In the genomic region with DNA sequence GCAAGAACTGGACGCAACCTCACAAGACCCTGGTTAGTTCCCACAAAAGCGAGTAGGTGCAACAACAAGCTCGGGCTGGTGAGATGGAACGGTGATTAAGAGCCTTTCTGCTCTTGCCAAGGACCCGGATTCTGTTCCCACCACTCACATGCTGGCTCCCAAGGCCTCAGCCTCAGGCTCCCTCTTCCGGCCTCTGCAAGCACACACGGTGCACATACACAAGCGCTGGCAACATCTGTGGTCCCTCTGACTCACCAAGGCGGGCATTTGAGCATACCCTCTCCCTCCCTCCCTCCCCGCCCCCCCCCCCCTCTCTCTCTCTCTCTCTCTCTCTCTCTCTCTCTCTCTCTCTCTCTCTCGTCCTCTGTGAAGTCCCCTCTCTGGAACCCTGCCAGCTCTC, we compare ENCODE assay signal across 30 mouse cellular contexts. TPM values are rescaled to one million over a fixed set of nuclear protein-coding genes. Genes with fewer than 3 reads are reported as not detected.
DNase-seq lines count a peak whose midpoint lies in the region; ATAC-seq and TF ChIP-seq lines count a peak whose summit lies in the region.
"Had no signal": no experiment of that assay in that cellular context is flagged by ENCODE, and none has a peak within 500 bp of the region (broad histone marks: within the 10 kb centered on the region; RNA-seq: fewer than 3 reads in every experiment).

No protein-coding gene starts in this region.

- no peaks in the 10 kb centered on the region for H3K9me3 ChIP-seq in forebrain, embryonic 15.5 days
- H3K9me3 ChIP-seq in forebrain, embryonic 13.5 days (replicated peaks) = no peaks in the 10 kb centered on the region
- H3K9me3 ChIP-seq in lung, postnatal 0 days (ENCODE audit: low read length) = no peaks in the 10 kb centered on the region
- H3K9me3 ChIP-seq: embryonic facial prominence, embryonic 12.5 days; heart, embryonic 13.5 days; hindbrain, embryonic 10.5 days; limb, embryonic 10.5 days; limb, embryonic 15.5 days; liver, embryonic 13.5 days; neural tube, embryonic 15.5 days had no signal

- TF ChIP-seq POLR2A in olfactory bulb, adult 2 months (IDR thresholded peaks at IDR 0.05; ENCODE audit: insufficient read depth, low read depth, low read length) = no peak

- WGBS in forebrain, embryonic 15.5 days = 66% methylated on average over 9 of the region's 11 CpGs
- WGBS in forebrain, embryonic 13.5 days = 54% methylated on average over 10 of the region's 11 CpGs
- 60% methylated on average over 9 of the region's 11 CpGs for WGBS in lung, postnatal 0 days
- 48% methylated on average over 10 of the region's 11 CpGs for WGBS in olfactory bulb, adult 2 months

- H3K4me1 ChIP-seq in forebrain, embryonic 15.5 days = peaks cover 29% of the 10 kb centered on the region
- H3K4me1 ChIP-seq in forebrain, embryonic 13.5 days = peaks cover 40% of the 10 kb centered on the region
- no peaks in the 10 kb centered on the region for H3K4me1 ChIP-seq in lung, postnatal 0 days (ENCODE audit: insufficient read depth, low read depth, low read length)
- H3K4me1 ChIP-seq in olfactory bulb, adult 2 months (ENCODE audit: control insufficient read depth, insufficient read depth, low read length) = peaks cover 51% of the 10 kb centered on the region

- TF ChIP-seq EP300 in lung, postnatal 0 days (IDR thresholded peaks at IDR 0.05) = no peak

- intact Hi-C loops in heart, postnatal 14 days (cut with DNase I) = no loop called here

- ATAC-seq in forebrain, embryonic 15.5 days (replicated peaks) = 0 out of 2 replicates have a peak, but pooled peaks have one; percentile 42
- no peak for ATAC-seq in forebrain, embryonic 13.5 days
- no peak; the same call in 1 of the 2 replicates for ATAC-seq in lung, postnatal 0 days
- ATAC-seq: CD4-positive, CD25-positive, alpha-beta regulatory T cell, adult 4 months; hindbrain, embryonic 16.5 days had no signal

- peak; percentile 5; the same call in 1 of the 2 replicates for TF ChIP-seq CTCF in lung, postnatal 0 days (IDR thresholded peaks at IDR 0.05)
- TF ChIP-seq CTCF in olfactory bulb, adult 2 months (IDR thresholded peaks at IDR 0.05; ENCODE audit: insufficient read depth, low read depth, low read length) = no peak

- H3K9ac ChIP-seq in forebrain, embryonic 15.5 days (replicated peaks) = no peak overlapping the region
- H3K9ac ChIP-seq in forebrain, embryonic 13.5 days = no peak overlapping the region
- no peak overlapping the region for H3K9ac ChIP-seq in lung, postnatal 0 days (replicated peaks; ENCODE audit: low read depth)
- H3K9ac ChIP-seq: embryonic facial prominence, embryonic 12.5 days; heart, embryonic 13.5 days; limb, embryonic 15.5 days; liver, embryonic 13.5 days; neural tube, embryonic 15.5 days had no signal

- H3K4me2 ChIP-seq in forebrain, embryonic 15.5 days (replicated peaks) = no peak overlapping the region
- H3K4me2 ChIP-seq in forebrain, embryonic 13.5 days = no peak overlapping the region
- no peak overlapping the region for H3K4me2 ChIP-seq in lung, postnatal 0 days (replicated peaks; ENCODE audit: low read depth, low read length)
- H3K4me2 ChIP-seq: embryonic facial prominence, embryonic 12.5 days; heart, embryonic 13.5 days; limb, embryonic 15.5 days; liver, embryonic 13.5 days; neural tube, embryonic 15.5 days had no signal

- H3K27me3 ChIP-seq in forebrain, embryonic 15.5 days = no peaks in the 10 kb centered on the region
- H3K27me3 ChIP-seq in forebrain, embryonic 13.5 days = peaks cover 3% of the 10 kb centered on the region; the same call in 1 of the 2 replicates
- no peaks in the 10 kb centered on the region for H3K27me3 ChIP-seq in lung, postnatal 0 days (replicated peaks; ENCODE audit: insufficient read depth, low read length)
- H3K27me3 ChIP-seq: embryonic facial prominence, embryonic 12.5 days; heart, embryonic 13.5 days; limb, embryonic 15.5 days; liver, embryonic 13.5 days; neural tube, embryonic 15.5 days had no signal

- no peaks in the 10 kb centered on the region for H3K36me3 ChIP-seq in forebrain, embryonic 15.5 days
- H3K36me3 ChIP-seq in forebrain, embryonic 13.5 days (ENCODE audit: poor library complexity, severe bottlenecking) = no peaks in the 10 kb centered on the region
- H3K36me3 ChIP-seq in lung, postnatal 0 days (ENCODE audit: insufficient read depth, low read length) = no peaks in the 10 kb centered on the region
- H3K36me3 ChIP-seq: neural tube, embryonic 15.5 days had no signal

- no peak overlapping the region for H3K4me3 ChIP-seq in forebrain, embryonic 15.5 days
- H3K4me3 ChIP-seq in forebrain, embryonic 13.5 days = no peak overlapping the region
- H3K4me3 ChIP-seq in lung, postnatal 0 days (ENCODE audit: low read depth, low read length) = no peak overlapping the region
- H3K4me3 ChIP-seq in olfactory bulb, adult 2 months (ENCODE audit: insufficient read depth, low read depth, low read length) = no peak overlapping the region
- H3K4me3 ChIP-seq: embryonic facial prominence, embryonic 12.5 days; heart, embryonic 13.5 days; hindbrain, embryonic 10.5 days; limb, embryonic 10.5 days; limb, embryonic 15.5 days; liver, embryonic 13.5 days; neural tube, embryonic 15.5 days had no signal

- DNase-seq in lung, postnatal 0 days (ENCODE audit: low spot score) = no peak
- DNase-seq in lung, postnatal 36 days = no peak
- DNase-seq in NIH3T3 (ENCODE audit: low read depth) = peak; percentile 20
- no peak for DNase-seq in heart, postnatal 14 days
- DNase-seq: adrenal gland, postnatal 10 days; cerebellum, adult 11-12 months; cerebellum, adult 9-11 months; embryo, embryonic 11 days; gastrocnemius, postnatal 36 days; heart, postnatal 10 days; kidney, adult 18-20 months; kidney, postnatal 4 days; layer of hippocampus, postnatal 36 days; liver, embryonic 13.5 days; lung, adult 2 months; midbrain, embryonic 14.5 days; right cerebral cortex, postnatal 4 days; thymus, adult 2 months; thymus, postnatal 4 days had no signal

- no peak overlapping the region for H3K27ac ChIP-seq in forebrain, embryonic 15.5 days (replicated peaks)
- no peak overlapping the region for H3K27ac ChIP-seq in forebrain, embryonic 13.5 days
- no peak overlapping the region for H3K27ac ChIP-seq in lung, postnatal 0 days (ENCODE audit: low read length)
- H3K27ac ChIP-seq in olfactory bulb, adult 2 months (ENCODE audit: insufficient read depth, low read depth, low read length) = peak overlapping the region; percentile 79
- H3K27ac ChIP-seq: embryonic facial prominence, embryonic 12.5 days; heart, embryonic 13.5 days; hindbrain, embryonic 10.5 days; limb, embryonic 10.5 days; limb, embryonic 15.5 days; liver, embryonic 13.5 days; neural tube, embryonic 15.5 days had no signal

RNA-seq across cellular contexts. Expression of a gene that starts 31.1 kb away (rescaled TPM):
- 9.9 and 10.8 TPM in 2 replicates for polyA plus RNA-seq in forebrain, embryonic 15.5 days (2015; fragmentation: Nextera tagmentation; extraction: Ambion mirVana)
- polyA plus RNA-seq in forebrain, embryonic 13.5 days (2015; fragmentation: Nextera tagmentation; extraction: Ambion mirVana) = 4.7 and 5.6 TPM in 2 replicates
- 12.4 and 14.5 TPM in 2 replicates for polyA plus RNA-seq in lung, postnatal 0 days (2015; fragmentation: Nextera tagmentation; extraction: Ambion mirVana)
- polyA plus RNA-seq in olfactory bulb, adult 2 months (2012; ENCODE audit: insufficient read depth, insufficient read length, low replicate concordance, missing spikeins) = not detected in 2 replicates
- 10 to 100 TPM; 15.7 to 16.5 TPM for total RNA-seq in heart, postnatal 14 days (2021)

RNA-seq across cellular contexts. Expression of a gene that starts 31.5 kb away (rescaled TPM):
- 114 TPM in 2 replicates for polyA plus RNA-seq in forebrain, embryonic 15.5 days (2015; fragmentation: Nextera tagmentation; extraction: Ambion mirVana)
- polyA plus RNA-seq in forebrain, embryonic 13.5 days (2015; fragmentation: Nextera tagmentation; extraction: Ambion mirVana) = 105 and 118 TPM in 2 replicates
- polyA plus RNA-seq in lung, postnatal 0 days (2015; fragmentation: Nextera tagmentation; extraction: Ambion mirVana) = 106 and 107 TPM in 2 replicates
- not detected in 2 replicates for polyA plus RNA-seq in olfactory bulb, adult 2 months (2012; ENCODE audit: insufficient read depth, insufficient read length, low replicate concordance, missing spikeins)
- 10 to 100 TPM; 69.4 to 70.4 TPM for total RNA-seq in heart, postnatal 14 days (2021)
